ENCODE assay signal across 8 mouse cellular contexts in the genomic region with DNA sequence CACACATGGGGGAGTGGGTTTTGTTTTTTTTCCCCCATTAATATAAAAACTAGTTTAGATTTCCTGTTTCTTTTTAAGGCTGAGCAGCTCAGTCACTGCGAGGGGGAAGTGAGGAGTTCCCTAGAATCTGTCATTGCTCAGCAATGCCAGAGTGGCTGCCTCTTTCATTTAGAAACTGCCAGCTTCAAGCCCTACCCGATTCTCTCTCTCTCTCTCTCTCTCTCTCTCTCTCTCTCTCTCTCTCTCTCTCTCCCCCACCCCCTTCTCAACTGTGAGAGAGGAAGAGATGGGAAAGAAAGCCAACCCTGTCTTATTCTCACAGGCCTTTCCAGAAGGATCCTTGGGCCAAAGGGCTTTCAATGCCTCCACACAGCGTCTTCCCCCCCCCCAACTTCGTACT. TPM values are rescaled to one million over a fixed set of nuclear protein-coding genes. Genes with fewer than 3 reads are reported as not detected.
A peak's percentile ranks its signal among the peaks of the same experiment; 100 is the strongest.
DNase-seq lines count a peak whose midpoint lies in the region; ATAC-seq lines count a peak whose summit lies in the region.

No protein-coding gene starts in this region.

- peak overlapping the region; percentile 84 for H3K4me3 ChIP-seq in liver, embryonic 11.5 days (ENCODE audit: low read depth, low read length)
- peak overlapping the region; percentile 76 for H3K4me3 ChIP-seq in stomach, embryonic 15.5 days (replicated peaks)

- H3K4me1 ChIP-seq in liver, embryonic 11.5 days (replicated peaks; ENCODE audit: control insufficient read depth, insufficient read depth, low read length): peaks cover 44% of the 10 kb centered on the region
- H3K4me1 ChIP-seq in stomach, embryonic 15.5 days: peaks cover 33% of the 10 kb centered on the region

- WGBS in liver, embryonic 11.5 days: 2% methylated on average over 4 of the region's 4 CpGs
- 7% methylated on average over 4 of the region's 4 CpGs for WGBS in stomach, embryonic 15.5 days

- peak overlapping the region; percentile 98 for H3K4me2 ChIP-seq in liver, embryonic 11.5 days
- H3K4me2 ChIP-seq in stomach, embryonic 15.5 days: peak overlapping the region; percentile 99

- H3K9me3 ChIP-seq in liver, embryonic 11.5 days (ENCODE audit: control insufficient read depth, low read length): no peaks in the 10 kb centered on the region
- no peaks in the 10 kb centered on the region for H3K9me3 ChIP-seq in stomach, embryonic 15.5 days

- H3K27ac ChIP-seq in liver, embryonic 11.5 days (ENCODE audit: low read depth, low read length): peak overlapping the region; percentile 6; the same call in 1 of the 2 replicates
- 0 out of 2 replicates have a peak overlapping the region, but pooled peaks have one; percentile 31 for H3K27ac ChIP-seq in stomach, embryonic 15.5 days

- DNase-seq in embryo, embryonic 10 days (ENCODE audit: low spot score): peak; percentile 33
- DNase-seq in embryo, embryonic 9.5 days (ENCODE audit: extremely low spot score): no peak
- DNase-seq in thymus, postnatal 25 days: peak; percentile 35
- no peak for DNase-seq in thymus, adult 18-20 months
- DNase-seq in liver, embryonic 11.5 days (ENCODE audit: low spot score): no peak
- no peak for DNase-seq in right cerebral cortex, postnatal 36 days (ENCODE audit: low spot score in 2 of 2)
- DNase-seq in cerebellum, postnatal 25 days: no peak

- no peaks in the 10 kb centered on the region for H3K36me3 ChIP-seq in liver, embryonic 11.5 days (ENCODE audit: control insufficient read depth, insufficient read depth, low read length)
- H3K36me3 ChIP-seq in stomach, embryonic 15.5 days: no peaks in the 10 kb centered on the region

- peak overlapping the region; percentile 86; the same call in 1 of the 2 replicates for H3K9ac ChIP-seq in liver, embryonic 11.5 days (ENCODE audit: low read depth, low read length)
- no peak overlapping the region for H3K9ac ChIP-seq in stomach, embryonic 15.5 days

- H3K27me3 ChIP-seq in liver, embryonic 11.5 days (replicated peaks; ENCODE audit: control insufficient read depth, insufficient read depth, low read length): no peaks in the 10 kb centered on the region
- H3K27me3 ChIP-seq in stomach, embryonic 15.5 days (replicated peaks): no peaks in the 10 kb centered on the region

- no peak for ATAC-seq in liver, embryonic 11.5 days (replicated peaks; ENCODE audit: low FRiP score)
- ATAC-seq in stomach, embryonic 15.5 days (ENCODE audit: insufficient read depth, low FRiP score, low read depth): no peak

RNA-seq across cellular contexts. Expression of gene Prex1, which starts 1.3 kb away (rescaled TPM):
- polyA plus RNA-seq in liver, embryonic 11.5 days (2014; fragmentation: Nextera tagmentation; extraction: Ambion mirVana): 16.1 and 16.5 TPM in 2 replicates
- 11.6 and 12.4 TPM in 2 replicates for polyA plus RNA-seq in stomach, embryonic 15.5 days (2015; fragmentation: Nextera tagmentation; extraction: Ambion mirVana)

Comparison
In these comparisons a context has a peak if more than half of its experiments do, and no peak if none do; other contexts are left out.
1. DNase-seq: peak in embryo, embryonic 10 days (single experiment) and thymus, postnatal 25 days (single experiment); none in embryo, embryonic 9.5 days (single experiment), thymus, adult 18-20 months (0 of 2), liver, embryonic 11.5 days (single experiment), right cerebral cortex, postnatal 36 days (0 of 2) and cerebellum, postnatal 25 days (0 of 2).